Mouse (Mus musculus) CH12.LX (cell line): Measurements from ENCODE around the gene Gck.

ENCODE experiments used
- CHD2 ChIP-seq: IDR thresholded peaks from 2 replicates; pipeline ENCODE4 v1.6.1; 2011; ENCODE audit warnings: low read length, improper control_type of control experiment
- CTCF ChIP-seq, 2 experiments: IDR thresholded peaks in 1 of 2; conservative IDR thresholded peaks in 1 of 2; 2 replicates each; pipeline ENCODE4 v1.5.1; 2011 to 2012; ENCODE audit warnings: low read depth in 2 of 2, low read length in 2 of 2, improper control_type of control experiment in 1 of 2, inconsistent platforms in 1 of 2, mild to moderate bottlenecking in 1 of 2, moderate library complexity in 1 of 2
- TCF12 ChIP-seq: IDR thresholded peaks from 2 replicates; pipeline ENCODE4 v1.6.1; 2014; ENCODE audit warnings: low read depth, mild to moderate bottlenecking, inconsistent platforms, low read length, improper control_type of control experiment

- no peak for TF ChIP-seq CTCF (conservative IDR thresholded peaks at IDR 0.05 in 1 of 2, IDR thresholded peaks at IDR 0.05 in 1 of 2; ENCODE audit: low read depth in 2 of 2, low read length in 2 of 2)
- TF ChIP-seq TCF12, result no peak
- TF ChIP-seq CHD2, result no peak
Measured at GRCm38 (mm10) chr11:5930578-5930977, 19.3 kb downstream of the Gck start.
